In the genomic region with DNA sequence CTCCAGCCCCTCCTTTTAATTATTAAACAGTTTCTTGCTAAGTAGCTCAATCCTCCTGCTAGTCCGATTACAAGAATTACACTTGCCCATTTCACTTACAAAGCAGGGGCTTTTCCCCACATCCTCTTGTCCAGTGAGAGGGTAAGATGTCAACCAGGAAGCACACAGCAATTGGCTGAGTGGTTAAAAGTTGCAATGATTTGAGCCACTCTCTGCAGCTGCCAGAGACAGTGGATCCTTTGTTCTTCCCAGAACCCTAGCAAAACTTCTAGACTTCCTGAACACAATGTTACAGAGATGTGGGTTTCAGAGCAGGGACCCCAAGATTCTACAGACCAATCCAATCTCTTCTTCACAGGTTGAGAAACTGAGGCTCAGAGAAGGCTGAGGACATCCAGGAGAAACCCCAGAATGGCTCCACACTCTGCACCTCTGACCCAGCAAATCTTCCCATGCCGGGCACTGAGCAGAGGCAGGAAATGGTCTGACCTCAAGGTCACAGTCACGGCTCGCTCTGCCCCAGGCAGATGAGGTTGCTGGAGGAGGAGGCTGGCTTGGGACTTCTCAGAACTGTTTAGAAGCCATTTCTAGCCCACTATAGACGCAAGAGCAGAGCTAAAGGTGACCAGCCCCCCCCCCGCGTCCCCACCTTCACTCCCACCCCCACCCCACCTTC, we compare ENCODE assay signal across 13 mouse cellular contexts.
DNase-seq lines count a peak whose midpoint lies in the region; ATAC-seq and TF ChIP-seq lines count a peak whose summit lies in the region.
"Had no signal": no experiment of that assay in that cellular context is flagged by ENCODE, and none has a peak within 500 bp of the region (broad histone marks: within the 10 kb centered on the region; RNA-seq: fewer than 3 reads in every experiment).

No protein-coding gene starts in this region.

- no peaks in the 10 kb centered on the region for H3K27me3 ChIP-seq in lung, postnatal 0 days (replicated peaks; ENCODE audit: insufficient read depth, low read length)
- H3K27me3 ChIP-seq in intestine, embryonic 15.5 days (replicated peaks): no peaks in the 10 kb centered on the region
- H3K27me3 ChIP-seq: forebrain, embryonic 13.5 days; limb, embryonic 15.5 days had no signal

- H3K27ac ChIP-seq in lung, postnatal 0 days (ENCODE audit: low read length): no peak overlapping the region
- no peak overlapping the region for H3K27ac ChIP-seq in intestine, embryonic 15.5 days
- H3K27ac ChIP-seq: forebrain, embryonic 13.5 days; limb, embryonic 15.5 days had no signal

- no peaks in the 10 kb centered on the region; the same call in 1 of the 2 replicates for H3K4me1 ChIP-seq in lung, postnatal 0 days (ENCODE audit: insufficient read depth, low read depth, low read length)
- 0 out of 2 replicates have a peak, but pooled peaks cover 2% of the 10 kb centered on the region for H3K4me1 ChIP-seq in intestine, embryonic 15.5 days (replicated peaks)
- H3K4me1 ChIP-seq: forebrain, embryonic 13.5 days had no signal

- H3K4me2 ChIP-seq in lung, postnatal 0 days (replicated peaks; ENCODE audit: low read depth, low read length): no peak overlapping the region
- no peak overlapping the region for H3K4me2 ChIP-seq in intestine, embryonic 15.5 days (replicated peaks)
- H3K4me2 ChIP-seq: forebrain, embryonic 13.5 days; limb, embryonic 15.5 days had no signal

- TF ChIP-seq CTCF in lung, postnatal 0 days (IDR thresholded peaks at IDR 0.05): no peak

- no peaks in the 10 kb centered on the region for H3K36me3 ChIP-seq in lung, postnatal 0 days (ENCODE audit: insufficient read depth, low read length)
- no peaks in the 10 kb centered on the region for H3K36me3 ChIP-seq in intestine, embryonic 15.5 days
- H3K36me3 ChIP-seq: limb, embryonic 15.5 days had no signal

- no peak overlapping the region for H3K4me3 ChIP-seq in lung, postnatal 0 days (ENCODE audit: low read depth, low read length)
- no peak overlapping the region for H3K4me3 ChIP-seq in intestine, embryonic 15.5 days (replicated peaks)
- H3K4me3 ChIP-seq: forebrain, embryonic 13.5 days; limb, embryonic 15.5 days had no signal

- WGBS in lung, postnatal 0 days: 19% methylated on average over 7 of the region's 7 CpGs
- WGBS in intestine, embryonic 15.5 days: 22% methylated on average over 7 of the region's 7 CpGs

- no peak for DNase-seq in lung, postnatal 0 days (ENCODE audit: low spot score)
- DNase-seq in lung, postnatal 14 days: no peak
- DNase-seq in embryo, embryonic 10.5 days (ENCODE audit: low spot score): peak; percentile 73
- DNase-seq in lung, postnatal 36 days: peak; percentile 44
- no peak for DNase-seq in B cell, adult 2 months
- no peak for DNase-seq in frontal cortex, postnatal 36 days (ENCODE audit: low spot score in 2 of 2)
- DNase-seq: cerebellum, postnatal 14 days; heart, postnatal 36 days; layer of hippocampus, adult 9-11 months had no signal

- 0 out of 2 replicates have a peak, but pooled peaks have one; percentile 50 for ATAC-seq in lung, postnatal 0 days
- peak; percentile 34; the same call in 1 of the 2 replicates for ATAC-seq in intestine, embryonic 15.5 days
- ATAC-seq: activated CD4-positive, CD25-positive, alpha-beta regulatory T cell, adult 4 months; forebrain, embryonic 13.5 days had no signal

- H3K9me3 ChIP-seq in lung, postnatal 0 days (ENCODE audit: low read length): no peaks in the 10 kb centered on the region
- no peaks in the 10 kb centered on the region for H3K9me3 ChIP-seq in intestine, embryonic 15.5 days
- H3K9me3 ChIP-seq: forebrain, embryonic 13.5 days; limb, embryonic 15.5 days had no signal

- no peak for TF ChIP-seq EP300 in lung, postnatal 0 days (IDR thresholded peaks at IDR 0.05)

- no peak overlapping the region for H3K9ac ChIP-seq in lung, postnatal 0 days (replicated peaks; ENCODE audit: low read depth)
- no peak overlapping the region for H3K9ac ChIP-seq in intestine, embryonic 15.5 days
- H3K9ac ChIP-seq: forebrain, embryonic 13.5 days; limb, embryonic 15.5 days had no signal

Comparison
In these comparisons a context has a peak if more than half of its experiments do, and no peak if none do; other contexts are left out.
1. DNase-seq: peak in embryo, embryonic 10.5 days (single experiment) and lung, postnatal 36 days (single experiment); none in lung, postnatal 0 days (single experiment), lung, postnatal 14 days (single experiment), B cell, adult 2 months (0 of 2) and frontal cortex, postnatal 36 days (0 of 2).